Mouse (Mus musculus): ENCODE data around the gene Chchd1. TPM values are rescaled to one million over a fixed set of nuclear protein-coding genes. Genes with fewer than 3 reads are reported as not detected.
"Not testable (repeated sequence)": the region's sequence is repeated elsewhere in the genome, so short reads cannot be mapped to it uniquely, and the experiment has no call there.

Gene Chchd1
- polyA plus RNA-seq, 1 experiment from 2014 or later = 163 TPM

- Histone ChIP-seq H3K4me1 (ENCODE audit: control insufficient read depth, insufficient read depth, low read depth, low read length) (peaks cover 49% of the 10 kb centered on the region), H3K27me3 (replicated peaks; ENCODE audit: control insufficient read depth, insufficient read depth, low read length) (no peaks in the 10 kb centered on the region), H3K36me3 (ENCODE audit: control insufficient read depth, insufficient read depth, low read length) (peaks cover 29% of the 10 kb centered on the region), H3K4me3 (ENCODE audit: low read length) (peak within 1 kb of the TSS; percentile 95), H3K9me3 (ENCODE audit: control insufficient read depth, low read length) (no peaks in the 10 kb centered on the region), H3K27ac (ENCODE audit: low read depth, low read length) (peak within 1 kb of the TSS; percentile 100), H3K9ac (ENCODE audit: low read depth, low read length) (peak within 1 kb of the TSS; percentile 98), H3K4me2 (ENCODE audit: low read length) (peak within 1 kb of the TSS; percentile 91)
- peak; percentile 94 for ATAC-seq
- WGBS = under 1% methylated on average over 107 of the region's 111 CpGs
These were observed 7.7 kb upstream of the Chchd1 start, which contains the start of gene Fut11 for GRCm38 (mm10) chr14:20694884-20695760. TSS of gene Fut11 (plus strand) at chr14:20694968.

DNA sequence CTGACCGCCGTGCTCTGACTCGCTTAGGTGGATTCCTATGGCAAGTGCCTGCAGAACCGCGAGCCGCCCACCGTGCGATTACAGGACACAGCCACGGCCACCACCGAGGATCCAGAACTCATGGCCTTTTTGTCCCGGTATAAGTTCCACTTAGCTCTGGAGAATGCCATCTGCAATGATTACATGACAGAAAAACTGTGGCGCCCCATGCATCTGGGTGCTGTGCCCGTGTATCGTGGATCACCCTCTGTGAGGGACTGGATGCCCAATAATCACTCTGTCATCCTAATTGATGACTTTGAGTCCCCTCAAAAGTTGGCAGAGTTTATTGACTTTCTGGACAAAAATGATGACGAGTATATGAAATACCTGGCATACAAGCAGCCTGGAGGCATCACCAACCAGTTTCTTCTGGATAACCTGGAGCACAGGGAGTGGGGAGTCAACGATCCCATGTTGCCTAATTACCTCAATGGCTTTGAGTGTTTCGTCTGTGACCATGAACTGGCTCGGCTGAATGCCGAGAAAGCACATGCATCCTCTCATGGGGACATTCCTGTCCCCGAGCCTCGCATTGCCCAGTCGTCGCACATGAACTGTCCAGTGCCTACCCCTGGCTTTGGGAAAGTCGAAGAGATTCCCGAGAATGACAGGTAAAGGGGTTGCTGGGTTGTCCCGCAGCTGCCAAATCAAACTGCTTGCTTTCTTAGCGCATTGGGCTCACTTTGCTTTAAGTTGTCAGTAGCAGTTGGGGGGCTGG, 6.9 kb upstream of the Chchd1 start:
- ATAC-seq = no peak
- peaks cover 55% of the 10 kb centered on the region for H3K4me1 ChIP-seq (ENCODE audit: control insufficient read depth, insufficient read depth, low read depth, low read length)
- peak overlapping the region; percentile 100 for H3K27ac ChIP-seq (ENCODE audit: low read depth, low read length)
- peaks cover 26% of the 10 kb centered on the region for H3K36me3 ChIP-seq (ENCODE audit: control insufficient read depth, insufficient read depth, low read length)
- no peaks in the 10 kb centered on the region for H3K9me3 ChIP-seq (ENCODE audit: control insufficient read depth, low read length)
- 9% methylated on average over 27 of the region's 27 CpGs for WGBS
- no peaks in the 10 kb centered on the region for H3K27me3 ChIP-seq (replicated peaks; ENCODE audit: control insufficient read depth, insufficient read depth, low read length)
- peak overlapping the region; percentile 98 for H3K9ac ChIP-seq (ENCODE audit: low read depth, low read length)
- peak overlapping the region; percentile 91 for H3K4me2 ChIP-seq (ENCODE audit: low read length)
- peak overlapping the region; percentile 95 for H3K4me3 ChIP-seq (ENCODE audit: low read length)

GRCm38 (mm10) chr14:20696986-20697385, 5.8 kb upstream of the Chchd1 start:
- Histone ChIP-seq H3K36me3 (ENCODE audit: control insufficient read depth, insufficient read depth, low read length) (peaks cover 16% of the 10 kb centered on the region), H3K27ac (ENCODE audit: low read depth, low read length) (no peak overlapping the region), H3K4me3 (ENCODE audit: low read length) (peak overlapping the region; percentile 95), H3K4me1 (ENCODE audit: control insufficient read depth, insufficient read depth, low read depth, low read length) (peaks cover 64% of the 10 kb centered on the region), H3K27me3 (replicated peaks; ENCODE audit: control insufficient read depth, insufficient read depth, low read length) (no peaks in the 10 kb centered on the region), H3K9ac (ENCODE audit: low read depth, low read length) (peak overlapping the region; percentile 98), H3K9me3 (ENCODE audit: control insufficient read depth, low read length) (no peaks in the 10 kb centered on the region), H3K4me2 (ENCODE audit: low read length) (peak overlapping the region; percentile 91)
- 0% methylated on average over 1 of the region's 1 CpGs for WGBS
- ATAC-seq = no peak

DNA sequence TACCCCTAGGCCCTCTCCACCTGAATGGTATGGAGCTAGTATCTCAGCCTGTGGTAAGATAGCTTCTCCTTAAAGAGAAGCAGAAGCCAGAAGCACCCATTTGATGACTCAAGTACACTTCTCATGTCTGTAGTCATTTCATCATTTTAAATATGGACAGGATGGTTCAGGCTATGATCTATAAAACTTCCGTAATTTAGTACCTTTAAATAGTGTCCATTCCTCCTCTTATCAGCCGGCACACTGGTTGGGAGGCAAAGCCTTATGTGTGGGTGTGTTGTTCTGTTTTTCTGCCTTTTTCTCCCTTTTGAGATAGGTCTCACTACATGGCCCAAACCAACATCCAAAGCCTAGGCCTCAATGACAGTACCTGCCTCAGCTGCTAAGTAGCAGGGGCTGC, 4.3 kb upstream of the Chchd1 start:
- no peak overlapping the region for H3K27ac ChIP-seq (ENCODE audit: low read depth, low read length)
- no peak for ATAC-seq
- 97% methylated on average over 2 of the region's 2 CpGs for WGBS
- H3K36me3 ChIP-seq (ENCODE audit: control insufficient read depth, insufficient read depth, low read length) = peaks cover 6% of the 10 kb centered on the region
- H3K4me3 ChIP-seq (ENCODE audit: low read length) = no peak overlapping the region
- H3K4me2 ChIP-seq (ENCODE audit: low read length) = peak overlapping the region; percentile 91
- no peak overlapping the region for H3K9ac ChIP-seq (ENCODE audit: low read depth, low read length)
- H3K9me3 ChIP-seq (ENCODE audit: control insufficient read depth, low read length) = no peaks in the 10 kb centered on the region
- H3K27me3 ChIP-seq (replicated peaks; ENCODE audit: control insufficient read depth, insufficient read depth, low read length) = no peaks in the 10 kb centered on the region
- peaks cover 65% of the 10 kb centered on the region for H3K4me1 ChIP-seq (ENCODE audit: control insufficient read depth, insufficient read depth, low read depth, low read length)

DNA sequence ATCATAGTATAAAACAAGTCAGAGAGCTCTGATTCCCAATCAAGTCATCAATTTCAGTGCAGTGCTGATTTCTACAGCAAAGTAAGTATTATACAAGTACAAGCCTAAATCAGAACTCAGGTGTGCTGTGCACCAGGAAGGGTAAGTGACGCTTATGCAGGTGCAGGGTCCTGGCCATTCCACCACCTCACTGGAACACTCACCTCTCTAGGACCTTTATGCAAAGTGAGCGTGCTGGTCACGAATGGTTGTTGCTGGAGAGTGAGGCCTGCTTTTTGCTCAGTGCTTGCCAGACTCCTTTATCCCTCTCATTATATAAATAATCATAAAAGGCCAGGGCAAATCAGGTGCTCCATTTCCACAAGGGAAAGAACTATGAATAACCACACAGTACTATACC, 2.4 kb upstream of the Chchd1 start:
- H3K4me2 ChIP-seq (ENCODE audit: low read length) = no peak overlapping the region
- no peaks in the 10 kb centered on the region for H3K9me3 ChIP-seq (ENCODE audit: control insufficient read depth, low read length)
- H3K27me3 ChIP-seq (replicated peaks; ENCODE audit: control insufficient read depth, insufficient read depth, low read length) = no peaks in the 10 kb centered on the region
- no peak for ATAC-seq
- H3K9ac ChIP-seq (ENCODE audit: low read depth, low read length) = no peak overlapping the region
- H3K4me1 ChIP-seq (ENCODE audit: control insufficient read depth, insufficient read depth, low read depth, low read length) = peaks cover 61% of the 10 kb centered on the region
- H3K36me3 ChIP-seq (ENCODE audit: control insufficient read depth, insufficient read depth, low read length) = 0 out of 2 replicates have a peak, but pooled peaks cover 6% of the 10 kb centered on the region
- H3K27ac ChIP-seq (ENCODE audit: low read depth, low read length) = no peak overlapping the region
- 81% methylated on average over 3 of the region's 3 CpGs for WGBS
- H3K4me3 ChIP-seq (ENCODE audit: low read length) = no peak overlapping the region

- Histone ChIP-seq H3K9me3 (ENCODE audit: control insufficient read depth, low read length) (no peaks in the 10 kb centered on the region), H3K4me2 (ENCODE audit: low read length) (peak overlapping the region; percentile 72), H3K27ac (ENCODE audit: low read depth, low read length) (no peak overlapping the region), H3K4me3 (ENCODE audit: low read length) (peak overlapping the region; percentile 56; the same call in 1 of the 2 replicates), H3K36me3 (ENCODE audit: control insufficient read depth, insufficient read depth, low read length) (0 out of 2 replicates have a peak, but pooled peaks cover 6% of the 10 kb centered on the region), H3K9ac (ENCODE audit: low read depth, low read length) (peak overlapping the region; percentile 29; the same call in 1 of the 2 replicates), H3K4me1 (ENCODE audit: control insufficient read depth, insufficient read depth, low read depth, low read length) (peaks cover 53% of the 10 kb centered on the region), H3K27me3 (replicated peaks; ENCODE audit: control insufficient read depth, insufficient read depth, low read length) (no peaks in the 10 kb centered on the region)
- WGBS = 84% methylated on average over 8 of the region's 8 CpGs
- ATAC-seq = no peak
These were observed 1.3 kb upstream of the Chchd1 start for GRCm38 (mm10) chr14:20701554-20701953.

DNA sequence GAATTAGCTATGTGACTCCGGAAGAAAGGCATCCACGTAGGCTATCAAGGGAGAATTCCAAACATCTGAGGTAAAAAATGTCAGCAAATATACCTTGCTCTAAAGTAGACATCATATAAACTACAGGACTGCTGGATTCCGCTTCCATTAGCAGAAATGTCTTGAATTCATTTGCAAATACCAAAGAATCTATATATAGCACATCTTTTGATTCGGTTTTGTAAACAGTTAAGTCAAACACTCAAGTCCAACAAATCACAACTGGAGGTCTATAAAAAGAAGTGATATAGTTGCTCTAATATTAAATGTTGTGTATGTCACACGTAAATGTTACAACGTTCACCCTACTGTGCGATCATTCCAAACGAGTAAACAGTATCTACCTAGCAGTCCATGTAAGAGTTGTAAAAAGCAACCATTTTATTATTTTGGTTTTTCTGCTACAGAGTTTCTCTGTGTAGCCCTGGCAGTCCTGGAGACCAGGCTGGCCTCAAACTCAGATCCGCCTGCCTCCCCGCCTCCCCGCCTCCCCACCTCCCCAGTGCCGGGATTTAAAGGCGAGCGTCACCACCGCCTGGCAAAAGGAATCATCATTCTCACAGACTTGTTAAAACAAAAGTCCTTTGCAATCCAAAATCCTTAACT, 588 bp upstream of the Chchd1 start:
- H3K27ac ChIP-seq (ENCODE audit: low read depth, low read length) = peak overlapping the region; percentile 87
- peak; percentile 25 for ATAC-seq
- WGBS = 18% methylated on average over 15 of the region's 15 CpGs
- H3K4me1 ChIP-seq (ENCODE audit: control insufficient read depth, insufficient read depth, low read depth, low read length) = peaks cover 46% of the 10 kb centered on the region
- no peaks in the 10 kb centered on the region for H3K27me3 ChIP-seq (replicated peaks; ENCODE audit: control insufficient read depth, insufficient read depth, low read length)
- H3K4me2 ChIP-seq (ENCODE audit: low read length) = peak overlapping the region; percentile 72
- peak overlapping the region; percentile 56 for H3K4me3 ChIP-seq (ENCODE audit: low read length)
- H3K36me3 ChIP-seq (ENCODE audit: control insufficient read depth, insufficient read depth, low read length) = 0 out of 2 replicates have a peak, but pooled peaks cover 6% of the 10 kb centered on the region
- peak overlapping the region; percentile 85 for H3K9ac ChIP-seq (ENCODE audit: low read depth, low read length)
- no peaks in the 10 kb centered on the region for H3K9me3 ChIP-seq (ENCODE audit: control insufficient read depth, low read length)

DNA sequence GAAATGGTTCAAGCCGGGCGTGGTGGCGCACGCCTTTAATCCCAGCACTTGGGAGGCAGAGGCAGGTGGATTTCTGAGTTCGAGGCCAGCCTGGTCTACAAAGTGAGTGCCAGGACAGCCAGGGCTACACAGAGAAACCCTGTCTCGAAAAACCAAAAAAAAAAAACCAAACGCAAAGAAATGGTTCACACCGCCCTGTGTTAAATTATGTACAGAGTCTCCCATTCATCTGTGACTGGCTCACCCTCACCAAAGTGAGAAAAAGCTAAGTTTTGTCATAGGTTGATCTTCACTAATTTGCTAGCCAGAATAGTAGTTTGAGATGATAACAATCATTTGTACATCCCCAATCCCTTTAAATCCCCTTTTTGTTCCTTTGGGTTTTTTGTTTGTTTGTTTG, 655 bp downstream of the Chchd1 start:
- WGBS = 16% methylated on average over 8 of the region's 8 CpGs
- not testable (repeated sequence) for H3K36me3 ChIP-seq (ENCODE audit: control insufficient read depth, insufficient read depth, low read length); H3K9me3 ChIP-seq (ENCODE audit: control insufficient read depth, low read length); ATAC-seq; H3K27me3 ChIP-seq (replicated peaks; ENCODE audit: control insufficient read depth, insufficient read depth, low read length)
- H3K9ac ChIP-seq (ENCODE audit: low read depth, low read length) = peak overlapping the region; percentile 85
- peak overlapping the region; percentile 87 for H3K27ac ChIP-seq (ENCODE audit: low read depth, low read length)
- H3K4me1 ChIP-seq (ENCODE audit: control insufficient read depth, insufficient read depth, low read depth, low read length) = peaks cover 34% of the 10 kb centered on the region
- H3K4me3 ChIP-seq (ENCODE audit: low read length) = peak overlapping the region; percentile 56
- peak overlapping the region; percentile 72 for H3K4me2 ChIP-seq (ENCODE audit: low read length)
